Mouse (Mus musculus): ENCODE data around the gene Timm23. TPM values are rescaled to one million over a fixed set of nuclear protein-coding genes. Genes with fewer than 3 reads are reported as not detected.

Timm23 gene
- polyA plus RNA-seq, 1 experiment from 2014 or later = 209 TPM

DNA sequence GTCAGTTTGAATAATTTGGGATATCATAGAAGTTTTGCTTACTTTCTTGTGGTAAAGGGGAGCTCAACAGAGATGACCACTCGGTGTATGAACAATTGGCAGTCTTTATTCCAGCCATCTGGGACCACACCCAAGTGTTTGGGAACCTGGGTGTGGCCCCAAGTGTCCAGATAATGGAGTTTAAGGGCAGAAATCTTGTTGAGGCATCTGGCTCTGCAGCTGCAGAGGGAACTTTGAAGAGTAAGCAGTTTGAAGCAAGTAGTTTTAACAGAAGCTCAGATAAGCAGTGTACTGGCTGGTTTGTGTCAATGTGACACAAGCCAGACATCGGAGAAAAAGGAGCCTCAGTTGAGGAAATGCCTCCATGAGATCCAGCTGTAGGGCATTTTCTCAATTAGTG lies 67.4 kb downstream of the Timm23 start:
- no peak for ATAC-seq

DNA sequence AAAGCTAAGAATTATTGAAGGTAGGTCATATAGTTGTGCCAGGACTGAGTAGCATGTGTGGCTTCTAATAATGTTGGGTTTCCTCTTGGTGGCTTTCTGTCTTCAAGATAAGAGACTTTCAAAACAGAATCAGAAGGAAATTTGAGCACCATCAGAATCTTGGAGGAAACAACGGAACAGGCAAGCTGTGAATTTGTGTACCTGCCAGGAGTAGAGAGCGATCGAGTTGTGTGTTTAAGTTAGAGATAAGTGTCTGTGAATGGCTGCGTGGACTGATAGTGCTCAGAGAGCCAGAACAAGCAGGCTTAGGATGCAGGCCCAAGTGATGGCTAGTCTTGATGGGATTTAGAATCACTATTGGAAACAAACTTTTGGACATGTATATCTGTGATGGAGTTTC lies 69.9 kb downstream of the Timm23 start:
- H3K4me3 ChIP-seq (ENCODE audit: low read depth, low read length) = no peak overlapping the region
- WGBS = 22% methylated on average over 4 of the region's 4 CpGs
- H3K9ac ChIP-seq (ENCODE audit: low read depth, low read length) = no peak overlapping the region
- H3K36me3 ChIP-seq (ENCODE audit: control insufficient read depth, insufficient read depth) = no peaks in the 10 kb centered on the region
- H3K4me2 ChIP-seq (replicated peaks; ENCODE audit: low read depth) = no peak overlapping the region
- H3K27me3 ChIP-seq (replicated peaks; ENCODE audit: control insufficient read depth, insufficient read depth, low read length) = no peaks in the 10 kb centered on the region
- no peaks in the 10 kb centered on the region for H3K9me3 ChIP-seq (ENCODE audit: control insufficient read depth)
- no peaks in the 10 kb centered on the region for H3K4me1 ChIP-seq (replicated peaks; ENCODE audit: control insufficient read depth, insufficient read depth, low read length)
- ATAC-seq = no peak
- H3K27ac ChIP-seq (ENCODE audit: low read depth, low read length) = no peak overlapping the region
- TF ChIP-seq CTCF (IDR thresholded peaks at IDR 0.05; ENCODE audit: low read depth) = no peak

More for the DNA sequence above, 67.4 kb downstream of the Timm23 start:
- Histone ChIP-seq H3K36me3 (ENCODE audit: control insufficient read depth, insufficient read depth) (no peaks in the 10 kb centered on the region), H3K4me2 (replicated peaks; ENCODE audit: low read depth) (no peak overlapping the region), H3K27me3 (replicated peaks; ENCODE audit: control insufficient read depth, insufficient read depth, low read length) (no peaks in the 10 kb centered on the region), H3K27ac (ENCODE audit: low read depth, low read length) (no peak overlapping the region), H3K9me3 (ENCODE audit: control insufficient read depth) (no peaks in the 10 kb centered on the region), H3K4me1 (replicated peaks; ENCODE audit: control insufficient read depth, insufficient read depth, low read length) (no peaks in the 10 kb centered on the region), H3K4me3 (ENCODE audit: low read depth, low read length) (no peak overlapping the region), H3K9ac (ENCODE audit: low read depth, low read length) (no peak overlapping the region)
- 9% methylated on average over 2 of the region's 2 CpGs for WGBS
- TF ChIP-seq CTCF (IDR thresholded peaks at IDR 0.05; ENCODE audit: low read depth) = no peak

Other genes starting within 250 kb of the Timm23 start
- 0.35 and 0.42 TPM in 2 replicates for gene Galnt15, start 172.9 kb downstream of the Timm23 start, polyA plus RNA-seq (2015; fragmentation: Nextera tagmentation; extraction: Ambion mirVana)
- gene Oxnad1, start 116.5 kb downstream of the Timm23 start, polyA plus RNA-seq (2015; fragmentation: Nextera tagmentation; extraction: Ambion mirVana) = 19.3 and 22.4 TPM in 2 replicates
- 103 and 111 TPM in 2 replicates for gene Dph3, start 116.2 kb downstream of the Timm23 start, polyA plus RNA-seq (2015; fragmentation: Nextera tagmentation; extraction: Ambion mirVana)
- gene Msmb, start 59.9 kb downstream of the Timm23 start, polyA plus RNA-seq (2015; fragmentation: Nextera tagmentation; extraction: Ambion mirVana) = not detected in 2 replicates
- gene Ncoa4, start 42.0 kb downstream of the Timm23 start, polyA plus RNA-seq (2015; fragmentation: Nextera tagmentation; extraction: Ambion mirVana) = 239 and 254 TPM in 2 replicates
- gene Parg, start 51 bp upstream of the Timm23 start, polyA plus RNA-seq (2015; fragmentation: Nextera tagmentation; extraction: Ambion mirVana) = 15.7 and 19.7 TPM in 2 replicates
- 11.1 and 13.3 TPM in 2 replicates for gene Ogdhl, start 120.1 kb upstream of the Timm23 start, polyA plus RNA-seq (2015; fragmentation: Nextera tagmentation; extraction: Ambion mirVana)
- 0.14 TPM in 1 of 2 replicates, not detected in the other for gene 1700024G13Rik, start 186.5 kb upstream of the Timm23 start, polyA plus RNA-seq (2015; fragmentation: Nextera tagmentation; extraction: Ambion mirVana)

Data from intestine, postnatal 0 days (tissue).